Mouse (Mus musculus) embryonic fibroblast, embryonic 13.5 days (primary cell): ENCODE data around the gene Fbxw11. TPM values are rescaled to one million over a fixed set of nuclear protein-coding genes. Genes with fewer than 3 reads are reported as not detected.
"Not testable (repeated sequence)": the region's sequence is repeated elsewhere in the genome, so short reads cannot be mapped to it uniquely, and the experiment has no call there.

ENCODE experiments used
- H3K27ac ChIP-seq: 2 replicates; pipeline ENCODE4 v1.5.1; 2012; ENCODE audit warnings: low read length, control low read depth, inconsistent platforms; ENCODE audit not compliant: insufficient read depth
- H3K4me1 ChIP-seq: 2 replicates; pipeline ENCODE4 v1.6.1; 2011; ENCODE audit warnings: low read length; ENCODE audit not compliant: control insufficient read depth, insufficient read depth
- H3K4me3 ChIP-seq: 2 replicates; pipeline ENCODE4 v1.5.1; 2011; ENCODE audit warnings: mild to moderate bottlenecking, control low read depth, low read length; ENCODE audit not compliant: insufficient read depth
- CTCF ChIP-seq: IDR thresholded peaks from 2 replicates; pipeline ENCODE4 v1.5.1; 2011; ENCODE audit warnings: mild to moderate bottlenecking, control low read depth, low read length, moderate library complexity, borderline replicate concordance; ENCODE audit not compliant: insufficient read depth
- POLR2A ChIP-seq: IDR thresholded peaks from 2 replicates; pipeline ENCODE4 v1.6.1; 2011; ENCODE audit warnings: low read depth, mild to moderate bottlenecking, control low read depth, low read length, moderate library complexity
- polyA plus RNA-seq: library from polyadenylated mRNA; stranded (reverse); fragments of >200 nt; gene quantifications from 2 replicates; pipeline ENCODE4 v1.2.4, GENCODE M21; 2011; ENCODE audit warnings: low read depth; ENCODE audit not compliant: missing spikeins, insufficient read length

Gene Fbxw11
- polyA plus RNA-seq, 1 experiment = 77.9 TPM

- no peak for TF ChIP-seq CTCF
- TF ChIP-seq POLR2A = no peak
- H3K4me1 ChIP-seq = peaks cover 22% of the 10 kb centered on the region
- H3K4me3 ChIP-seq = no peak overlapping the region
- H3K27ac ChIP-seq = no peak overlapping the region
Measured at GRCm38 (mm10) chr11:32692834-32693233, 50.3 kb downstream of the Fbxw11 start.

GRCm38 (mm10) chr11:32693431-32694141 lies 51.1 kb downstream of the Fbxw11 start:
- Histone ChIP-seq H3K4me3 (no peak overlapping the region), H3K27ac (peak overlapping the region; percentile 7; the same call in 1 of the 2 replicates), H3K4me1 (peaks cover 19% of the 10 kb centered on the region)
- no peak for TF ChIP-seq POLR2A
- no peak for TF ChIP-seq CTCF

GRCm38 (mm10) chr11:32694322-32695003 lies 51.9 kb downstream of the Fbxw11 start:
- peak overlapping the region; percentile 89 for H3K27ac ChIP-seq
- peaks cover 16% of the 10 kb centered on the region for H3K4me1 ChIP-seq
- H3K4me3 ChIP-seq = not testable (repeated sequence)

DNA sequence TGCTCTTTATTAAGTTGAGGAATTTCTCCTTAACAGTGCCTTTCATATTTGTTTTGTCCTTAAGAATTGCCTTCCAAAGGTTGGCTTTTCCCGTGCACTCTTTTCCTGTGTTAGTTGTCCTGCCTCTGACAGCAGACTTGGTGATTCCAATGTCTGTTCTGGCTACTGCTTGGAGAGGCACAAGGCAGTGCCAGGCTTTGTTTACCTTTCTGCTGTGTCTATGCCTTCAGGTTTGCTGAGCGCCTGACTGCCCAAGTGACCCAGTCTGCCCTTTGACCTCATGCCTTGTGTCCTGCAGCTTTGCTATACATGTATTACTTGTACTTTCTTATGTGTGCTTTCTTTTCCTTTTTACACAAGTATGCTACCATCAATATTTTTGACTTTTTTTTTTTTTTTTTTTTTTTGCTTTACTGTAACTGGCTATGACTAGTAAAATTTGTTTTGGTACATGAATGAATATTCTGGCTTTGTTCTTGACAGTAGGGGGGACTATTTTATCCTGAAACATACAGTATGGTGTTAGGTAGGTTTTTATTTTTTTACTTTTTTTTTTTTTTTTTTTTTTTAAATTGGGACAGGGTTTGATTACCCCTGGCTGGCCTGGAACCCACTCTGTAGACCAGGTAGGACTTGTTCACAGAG lies 54.0 kb downstream of the Fbxw11 start:
- TF ChIP-seq CTCF = no peak
- no peak for TF ChIP-seq POLR2A
- peaks cover 15% of the 10 kb centered on the region for H3K4me1 ChIP-seq
- H3K4me3 ChIP-seq = no peak overlapping the region
- H3K27ac ChIP-seq = no peak overlapping the region

GRCm38 (mm10) chr11:32697695-32698094 lies 55.2 kb downstream of the Fbxw11 start:
- TF ChIP-seq CTCF = no peak
- TF ChIP-seq POLR2A = no peak
- no peak overlapping the region for H3K4me3 ChIP-seq
- H3K4me1 ChIP-seq = peaks cover 18% of the 10 kb centered on the region
- no peak overlapping the region for H3K27ac ChIP-seq

GRCm38 (mm10) chr11:32699913-32700493 lies 57.5 kb downstream of the Fbxw11 start:
- Histone ChIP-seq H3K4me3 (no peak overlapping the region), H3K27ac (no peak overlapping the region), H3K4me1 (peaks cover 18% of the 10 kb centered on the region)
- TF ChIP-seq CTCF (no peak), POLR2A (no peak)

GRCm38 (mm10) chr11:32701566-32701965 lies 59.0 kb downstream of the Fbxw11 start:
- H3K4me1 ChIP-seq = peaks cover 21% of the 10 kb centered on the region
- no peak overlapping the region for H3K4me3 ChIP-seq
- H3K27ac ChIP-seq = no peak overlapping the region
- TF ChIP-seq CTCF (no peak), POLR2A (no peak)

DNA sequence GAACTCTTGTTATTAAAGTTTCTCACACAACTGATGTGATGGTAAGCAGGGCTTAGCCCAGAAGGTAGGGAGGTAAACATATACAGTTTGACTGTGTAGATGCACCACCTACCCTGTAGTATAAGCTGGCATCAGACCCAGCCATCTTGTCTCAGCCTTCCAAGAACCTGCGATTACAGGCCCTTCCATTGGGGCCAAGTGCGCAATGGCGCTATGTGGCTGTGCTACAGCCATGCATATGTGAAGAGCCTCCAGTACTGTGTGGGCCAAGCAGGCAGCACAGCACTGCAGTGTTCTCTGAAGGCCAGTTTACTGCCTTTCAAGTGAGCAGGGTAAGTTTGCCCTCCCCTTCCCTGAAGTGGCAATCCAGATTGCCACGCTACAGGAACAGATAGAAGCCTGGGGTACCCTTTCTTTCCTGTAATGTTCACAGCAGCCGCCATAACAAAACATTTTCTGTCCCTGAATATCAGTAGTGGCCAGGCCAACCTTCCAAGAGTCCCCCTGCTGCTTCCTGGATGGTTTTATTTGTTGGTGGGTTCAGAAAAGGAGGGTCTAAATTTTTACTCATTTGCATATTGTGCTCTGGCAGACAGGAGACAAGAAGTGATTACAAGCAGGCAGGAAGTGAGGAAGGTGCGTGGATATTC lies 61.8 kb downstream of the Fbxw11 start:
- H3K4me3 ChIP-seq = no peak overlapping the region
- peaks cover 19% of the 10 kb centered on the region for H3K4me1 ChIP-seq
- H3K27ac ChIP-seq = no peak overlapping the region; the same call in 1 of the 2 replicates
- TF ChIP-seq CTCF (no peak), POLR2A (no peak)

- H3K4me3 ChIP-seq = no peak overlapping the region
- 0 out of 2 replicates have a peak overlapping the region, but pooled peaks have one; percentile 31 for H3K27ac ChIP-seq
- TF ChIP-seq CTCF = no peak
- no peak for TF ChIP-seq POLR2A
- H3K4me1 ChIP-seq = peaks cover 17% of the 10 kb centered on the region
Measured at GRCm38 (mm10) chr11:32706406-32706993, 64.0 kb downstream of the Fbxw11 start.
